Comparison of ENCODE assay signal across 22 mouse cellular contexts in the genomic region with DNA sequence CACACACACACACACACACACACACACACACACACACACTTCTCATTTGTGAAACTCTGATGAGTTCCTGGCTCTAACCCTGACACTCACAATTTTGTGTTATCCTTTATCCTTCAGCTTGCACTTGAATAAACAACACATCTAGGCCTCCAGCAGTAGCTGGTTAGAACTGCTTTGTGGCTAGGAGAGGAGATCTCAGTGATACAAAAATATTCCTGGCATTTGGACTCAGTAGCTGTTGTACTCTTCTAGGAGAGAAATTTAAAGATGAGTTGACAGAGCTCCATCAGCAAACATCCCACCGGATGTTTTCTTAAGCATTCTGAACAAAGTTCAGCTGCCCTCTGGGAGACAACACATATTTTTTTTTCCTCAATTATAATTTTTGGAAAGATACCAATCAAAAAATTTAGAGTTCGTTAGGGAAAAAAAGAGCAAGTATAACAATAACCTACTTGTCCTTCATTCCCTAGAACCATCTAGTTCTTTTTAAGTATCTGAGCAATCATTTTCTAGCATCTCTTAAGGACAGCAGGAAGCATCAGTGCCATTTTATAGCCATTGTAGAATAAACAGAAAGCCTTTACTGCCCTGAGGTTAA.
DNase-seq lines count a peak whose midpoint lies in the region; ATAC-seq and TF ChIP-seq lines count a peak whose summit lies in the region.
"Had no signal": no experiment of that assay in that cellular context is flagged by ENCODE, and none has a peak within 500 bp of the region (broad histone marks: within the 10 kb centered on the region; RNA-seq: fewer than 3 reads in every experiment).

No protein-coding gene starts in this region.

- no peaks in the 10 kb centered on the region for H3K27me3 ChIP-seq in kidney, postnatal 0 days (ENCODE audit: insufficient read depth, low read length)
- no peaks in the 10 kb centered on the region for H3K27me3 ChIP-seq in lung, postnatal 0 days (replicated peaks; ENCODE audit: insufficient read depth, low read length)
- H3K27me3 ChIP-seq: embryonic facial prominence, embryonic 12.5 days; hindbrain, embryonic 15.5 days; limb, embryonic 13.5 days; neural tube, embryonic 15.5 days; Patski; stomach, embryonic 15.5 days had no signal

- no peak for ATAC-seq in kidney, postnatal 0 days (replicated peaks; ENCODE audit: low FRiP score, low read depth)
- peak; percentile 50 for ATAC-seq in lung, postnatal 0 days
- ATAC-seq: intestine, embryonic 16.5 days; Patski had no signal

- WGBS in kidney, postnatal 0 days = 69% methylated on average over 2 of the region's 2 CpGs
- WGBS in lung, postnatal 0 days = 34% methylated on average over 2 of the region's 2 CpGs

- H3K9ac ChIP-seq in kidney, postnatal 0 days (ENCODE audit: low read depth, low read length) = no peak overlapping the region
- H3K9ac ChIP-seq in lung, postnatal 0 days (replicated peaks; ENCODE audit: low read depth) = no peak overlapping the region
- H3K9ac ChIP-seq: embryonic facial prominence, embryonic 12.5 days; hindbrain, embryonic 15.5 days; limb, embryonic 13.5 days; liver, embryonic 14.5 days; neural tube, embryonic 15.5 days; stomach, embryonic 15.5 days had no signal

- peak; percentile 6 for DNase-seq in embryo, embryonic 10.5 days (ENCODE audit: low spot score)
- no peak for DNase-seq in embryo, embryonic 10 days (ENCODE audit: low spot score)
- peak; percentile 63 for DNase-seq in kidney, postnatal 0 days (ENCODE audit: low spot score)
- no peak for DNase-seq in kidney, postnatal 25 days
- peak; percentile 9 for DNase-seq in 3T3-L1 (ENCODE audit: low read depth, low spot score)
- peak; percentile 27 for DNase-seq in lung, postnatal 0 days (ENCODE audit: low spot score)
- no peak for DNase-seq in right cerebral cortex, postnatal 14 days
- DNase-seq in left cerebral cortex, adult 2 months (ENCODE audit: extremely low spot score in 1 of 2, low spot score in 2 of 2) = no peak
- DNase-seq: adrenal gland, adult 8-10 months; layer of hippocampus, postnatal 36 days; right cerebral cortex, adult 18-20 months; thymus, postnatal 25 days had no signal

- no peak for TF ChIP-seq CTCF in kidney, postnatal 0 days (IDR thresholded peaks at IDR 0.05; ENCODE audit: low read depth)
- TF ChIP-seq CTCF in lung, postnatal 0 days (IDR thresholded peaks at IDR 0.05) = no peak
- TF ChIP-seq CTCF in left cerebral cortex, adult 2 months (IDR thresholded peaks at IDR 0.05) = no peak

- no peaks in the 10 kb centered on the region for H3K36me3 ChIP-seq in kidney, postnatal 0 days (ENCODE audit: insufficient read depth, low read length)
- H3K36me3 ChIP-seq in lung, postnatal 0 days (ENCODE audit: insufficient read depth, low read length) = no peaks in the 10 kb centered on the region
- H3K36me3 ChIP-seq: embryonic facial prominence, embryonic 12.5 days; heart, embryonic 10.5 days; hindbrain, embryonic 15.5 days; limb, embryonic 13.5 days; midbrain, embryonic 10.5 days; neural tube, embryonic 15.5 days; stomach, embryonic 15.5 days had no signal

- H3K4me3 ChIP-seq in kidney, postnatal 0 days (replicated peaks; ENCODE audit: low read depth, low read length) = no peak overlapping the region
- H3K4me3 ChIP-seq in lung, postnatal 0 days (ENCODE audit: low read depth, low read length) = no peak overlapping the region
- no peak overlapping the region for H3K4me3 ChIP-seq in left cerebral cortex, adult 2 months
- H3K4me3 ChIP-seq: embryonic facial prominence, embryonic 12.5 days; heart, embryonic 10.5 days; hindbrain, embryonic 15.5 days; limb, embryonic 13.5 days; midbrain, embryonic 10.5 days; neural tube, embryonic 15.5 days; stomach, embryonic 15.5 days had no signal

- TF ChIP-seq EP300 in lung, postnatal 0 days (IDR thresholded peaks at IDR 0.05) = no peak

- H3K27ac ChIP-seq in kidney, postnatal 0 days = no peak overlapping the region
- H3K27ac ChIP-seq in lung, postnatal 0 days (ENCODE audit: low read length) = no peak overlapping the region
- no peak overlapping the region for H3K27ac ChIP-seq in left cerebral cortex, adult 2 months
- H3K27ac ChIP-seq: embryonic facial prominence, embryonic 12.5 days; heart, embryonic 10.5 days; hindbrain, embryonic 15.5 days; limb, embryonic 13.5 days; liver, embryonic 14.5 days; midbrain, embryonic 10.5 days; neural tube, embryonic 15.5 days had no signal

- H3K4me2 ChIP-seq in kidney, postnatal 0 days (ENCODE audit: low read length) = no peak overlapping the region
- H3K4me2 ChIP-seq in lung, postnatal 0 days (replicated peaks; ENCODE audit: low read depth, low read length) = no peak overlapping the region
- H3K4me2 ChIP-seq: embryonic facial prominence, embryonic 12.5 days; hindbrain, embryonic 15.5 days; limb, embryonic 13.5 days; neural tube, embryonic 15.5 days; stomach, embryonic 15.5 days had no signal

- no peaks in the 10 kb centered on the region for H3K4me1 ChIP-seq in kidney, postnatal 0 days (replicated peaks; ENCODE audit: insufficient read depth, low read length)
- peaks cover 5% of the 10 kb centered on the region; the same call in 1 of the 2 replicates for H3K4me1 ChIP-seq in lung, postnatal 0 days (ENCODE audit: insufficient read depth, low read depth, low read length)
- H3K4me1 ChIP-seq: embryonic facial prominence, embryonic 12.5 days; hindbrain, embryonic 15.5 days; limb, embryonic 13.5 days; midbrain, embryonic 10.5 days; neural tube, embryonic 15.5 days; stomach, embryonic 15.5 days had no signal

- intact Hi-C loops in left cerebral cortex, adult 2 months (cut with DNase I) = no loop called here

- no peaks in the 10 kb centered on the region for H3K9me3 ChIP-seq in kidney, postnatal 0 days (replicated peaks; ENCODE audit: low read length)
- no peaks in the 10 kb centered on the region for H3K9me3 ChIP-seq in lung, postnatal 0 days (ENCODE audit: low read length)
- H3K9me3 ChIP-seq: embryonic facial prominence, embryonic 12.5 days; heart, embryonic 10.5 days; hindbrain, embryonic 15.5 days; limb, embryonic 13.5 days; midbrain, embryonic 10.5 days; neural tube, embryonic 15.5 days; stomach, embryonic 15.5 days had no signal

Comparison
In these comparisons a context has a peak if more than half of its experiments do, and no peak if none do; other contexts are left out.
1. DNase-seq: peak in embryo, embryonic 10.5 days (single experiment), kidney, postnatal 0 days (single experiment), 3T3-L1 (single experiment) and lung, postnatal 0 days (single experiment); none in embryo, embryonic 10 days (single experiment), kidney, postnatal 25 days (0 of 2), right cerebral cortex, postnatal 14 days (single experiment) and left cerebral cortex, adult 2 months (0 of 2).